Comparison of ENCODE assay signal across 15 mouse cellular contexts in the genomic region with DNA sequence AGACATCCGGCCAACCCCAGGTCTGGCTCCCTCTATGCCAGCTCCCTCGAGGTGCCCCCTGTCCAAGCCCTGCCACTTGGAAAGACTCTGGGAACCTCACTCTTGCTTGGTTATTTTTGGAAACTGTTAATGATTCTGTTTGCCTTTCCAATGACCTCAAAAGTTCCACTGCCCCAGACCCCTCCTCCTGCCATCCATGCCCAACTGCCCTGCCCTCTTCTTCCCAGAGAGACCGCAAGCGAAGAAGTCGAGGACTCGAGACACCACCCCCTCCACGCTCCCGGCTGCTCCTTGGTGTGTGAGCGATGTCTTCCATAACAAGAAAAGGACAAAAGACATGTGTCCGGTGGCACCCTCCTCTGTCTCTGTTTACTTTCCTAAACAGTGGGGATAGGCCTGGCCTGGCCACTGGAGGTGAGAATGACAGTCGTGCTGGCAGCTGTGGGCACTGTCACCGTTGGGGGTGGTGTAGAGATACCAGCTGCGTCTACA. TPM values are rescaled to one million over a fixed set of nuclear protein-coding genes. Genes with fewer than 3 reads are reported as not detected.
DNase-seq lines count a peak whose midpoint lies in the region; ATAC-seq lines count a peak whose summit lies in the region.
"Had no signal": no experiment of that assay in that cellular context is flagged by ENCODE, and none has a peak within 500 bp of the region (broad histone marks: within the 10 kb centered on the region; RNA-seq: fewer than 3 reads in every experiment).

No protein-coding gene starts in this region.

- peak; percentile 26 for DNase-seq in testis, postnatal 10 days (ENCODE audit: low spot score)
- no peak for DNase-seq in testis, postnatal 14 days (ENCODE audit: low spot score)
- DNase-seq in limb, embryonic 10.5 days (ENCODE audit: low spot score), result peak; percentile 27
- DNase-seq in lung, postnatal 4 days, result peak; percentile 11 to 56
- DNase-seq in layer of hippocampus, postnatal 14 days (ENCODE audit: low spot score in 2 of 2), result no peak
- no peak for DNase-seq in adrenal gland, postnatal 14 days
- DNase-seq: adrenal gland, adult 2 months; cerebellum, adult 9-10 months; liver, postnatal 0 days had no signal

- H3K4me3 ChIP-seq in heart, embryonic 16.5 days (ENCODE audit: low read length), result 0 out of 2 replicates have a peak overlapping the region, but pooled peaks have one; percentile 16
- no peak overlapping the region for H3K4me3 ChIP-seq in limb, embryonic 10.5 days
- H3K4me3 ChIP-seq: hindbrain, embryonic 10.5 days; midbrain, embryonic 13.5 days had no signal

- ATAC-seq in heart, embryonic 16.5 days (replicated peaks; ENCODE audit: extremely low read depth, insufficient read depth, low FRiP score), result peak; percentile 53
- ATAC-seq: liver, postnatal 0 days; midbrain, embryonic 13.5 days had no signal

- H3K36me3 ChIP-seq in heart, embryonic 16.5 days (ENCODE audit: control insufficient read depth, insufficient read depth), result no peaks in the 10 kb centered on the region
- H3K36me3 ChIP-seq in limb, embryonic 10.5 days, result no peaks in the 10 kb centered on the region
- H3K36me3 ChIP-seq: hindbrain, embryonic 10.5 days; midbrain, embryonic 13.5 days had no signal

- H3K4me1 ChIP-seq in heart, embryonic 16.5 days (ENCODE audit: control insufficient read depth, insufficient read depth, low read length), result peaks cover 23% of the 10 kb centered on the region
- H3K4me1 ChIP-seq in limb, embryonic 10.5 days, result peaks cover 82% of the 10 kb centered on the region

- peak overlapping the region; percentile 69 for H3K27ac ChIP-seq in heart, embryonic 16.5 days (ENCODE audit: low read length)
- peak overlapping the region; percentile 95 for H3K27ac ChIP-seq in limb, embryonic 10.5 days
- H3K27ac ChIP-seq: hindbrain, embryonic 10.5 days; kidney, postnatal 0 days; midbrain, embryonic 13.5 days; stomach, postnatal 0 days had no signal

- WGBS in heart, embryonic 16.5 days, result 48% methylated on average over 13 of the region's 13 CpGs
- WGBS in limb, embryonic 10.5 days, result 92% methylated on average over 13 of the region's 13 CpGs

- no peaks in the 10 kb centered on the region for H3K9me3 ChIP-seq in heart, embryonic 16.5 days (replicated peaks; ENCODE audit: control insufficient read depth, low read length)
- no peaks in the 10 kb centered on the region for H3K9me3 ChIP-seq in limb, embryonic 10.5 days (replicated peaks)
- H3K9me3 ChIP-seq: hindbrain, embryonic 10.5 days; midbrain, embryonic 13.5 days had no signal

- H3K4me2 ChIP-seq in heart, embryonic 16.5 days (ENCODE audit: low read depth, low read length), result peak overlapping the region; percentile 40
- H3K4me2 ChIP-seq: midbrain, embryonic 13.5 days had no signal

- H3K9ac ChIP-seq in heart, embryonic 16.5 days (ENCODE audit: low read length), result peak overlapping the region; percentile 55
- H3K9ac ChIP-seq: liver, postnatal 0 days; midbrain, embryonic 13.5 days had no signal

- no peaks in the 10 kb centered on the region; the same call in 1 of the 2 replicates for H3K27me3 ChIP-seq in heart, embryonic 16.5 days (ENCODE audit: control insufficient read depth, insufficient read depth, low read length)
- no peaks in the 10 kb centered on the region for H3K27me3 ChIP-seq in limb, embryonic 10.5 days (ENCODE audit: low read depth, poor library complexity, severe bottlenecking)

RNA-seq across cellular contexts. Expression of gene Actrt2, which starts 33.3 kb away (rescaled TPM):
- polyA plus RNA-seq in heart, embryonic 16.5 days (2015; fragmentation: Nextera tagmentation; extraction: Ambion mirVana), result not detected in 2 replicates
- not detected in 2 replicates for polyA plus RNA-seq in limb, embryonic 10.5 days (2016; fragmentation: Nextera tagmentation; extraction: Ambion mirVana)
- not detected for total RNA-seq in layer of hippocampus, postnatal 14 days (2021)
- not detected in 2 replicates for total RNA-seq in adrenal gland, postnatal 14 days (2021)
- total RNA-seq: adrenal gland, adult 2 months had no signal
- polyA plus RNA-seq: adrenal gland, adult 2 months; hindbrain, embryonic 10.5 days; kidney, postnatal 0 days; liver, postnatal 0 days; midbrain, embryonic 13.5 days; small intestine, adult 2 months; stomach, postnatal 0 days had no signal

Comparison
In these comparisons a context has a peak if more than half of its experiments do, and no peak if none do; other contexts are left out.
1. DNase-seq: peak in testis, postnatal 10 days (single experiment), limb, embryonic 10.5 days (single experiment) and lung, postnatal 4 days (2 of 2); none in testis, postnatal 14 days (single experiment), layer of hippocampus, postnatal 14 days (0 of 2) and adrenal gland, postnatal 14 days (single experiment).